Mouse (Mus musculus): ENCODE data around the gene Xirp1.

- TF ChIP-seq POLR2A (IDR thresholded peaks at IDR 0.05; ENCODE audit: control insufficient read depth, low read depth, low read length) (no peak), CTCF (IDR thresholded peaks at IDR 0.05; ENCODE audit: control insufficient read depth, insufficient read depth, insufficient replicate concordance, low read depth, low read length) (no peak)
Observed at GRCm38 (mm10) chr9:120024625-120025024, 1.2 kb upstream of the Xirp1 start.

Measured in testis, adult 2 months (tissue).